Mouse (Mus musculus) heart, adult 8-10 months (tissue): ENCODE measurements around the gene BC030867. TPM values are rescaled to one million over a fixed set of nuclear protein-coding genes. Genes with fewer than 3 reads are reported as not detected.
"Not testable (repeated sequence)": the region's sequence is repeated elsewhere in the genome, so short reads cannot be mapped to it uniquely, and the experiment has no call there.

ENCODE experiments used
- DNase-seq: peaks from one replicate; pipeline ENCODE4 v3.0.0; 2022; ENCODE audit warnings: low spot score
- total RNA-seq, 4 experiments: library from RNA; stranded (reverse); gene quantifications; 2 replicates each; pipeline ENCODE4 v1.2.4; 2022

The BC030867 gene
- total RNA-seq, 4 experiments from 2014 or later: 0.12 to 0.23 (median 0.18) TPM

DNA sequence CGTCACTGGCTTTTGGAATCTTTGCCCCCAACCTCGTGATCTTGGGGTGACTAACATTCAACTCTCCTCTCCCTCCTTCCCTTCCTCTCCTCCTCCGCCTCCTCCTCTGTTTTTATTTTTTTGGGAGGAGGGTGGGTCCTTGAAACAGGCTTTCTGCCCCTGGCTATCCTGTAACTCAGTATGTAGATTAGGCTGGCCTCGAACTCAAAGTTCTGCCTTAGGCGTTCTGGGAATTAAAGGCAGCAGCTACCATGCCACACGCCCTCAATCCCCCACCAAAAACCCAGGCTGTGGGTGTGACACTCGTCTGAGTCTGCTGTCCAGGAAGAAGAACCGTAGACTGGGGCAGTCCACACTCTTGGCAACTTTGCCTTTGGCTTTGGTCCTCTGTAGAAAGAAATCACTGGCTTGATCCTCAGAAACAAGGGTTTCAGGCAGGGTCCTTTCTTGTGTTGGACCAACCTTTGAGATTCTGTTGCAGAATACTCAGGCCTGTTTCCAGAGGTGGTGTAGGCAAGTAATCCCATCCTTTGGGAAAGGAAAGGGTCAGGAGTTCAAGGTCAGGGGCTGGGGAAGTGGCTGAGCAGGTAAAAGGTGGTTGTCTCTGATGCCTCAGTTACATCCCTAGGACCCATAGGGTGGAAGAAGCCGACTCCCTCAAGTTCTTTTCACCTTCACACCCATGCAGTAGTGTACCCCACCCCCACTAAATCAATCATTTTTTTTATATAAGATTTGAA is 839 bp downstream of the BC030867 start:
- no peak for DNase-seq

DNA sequence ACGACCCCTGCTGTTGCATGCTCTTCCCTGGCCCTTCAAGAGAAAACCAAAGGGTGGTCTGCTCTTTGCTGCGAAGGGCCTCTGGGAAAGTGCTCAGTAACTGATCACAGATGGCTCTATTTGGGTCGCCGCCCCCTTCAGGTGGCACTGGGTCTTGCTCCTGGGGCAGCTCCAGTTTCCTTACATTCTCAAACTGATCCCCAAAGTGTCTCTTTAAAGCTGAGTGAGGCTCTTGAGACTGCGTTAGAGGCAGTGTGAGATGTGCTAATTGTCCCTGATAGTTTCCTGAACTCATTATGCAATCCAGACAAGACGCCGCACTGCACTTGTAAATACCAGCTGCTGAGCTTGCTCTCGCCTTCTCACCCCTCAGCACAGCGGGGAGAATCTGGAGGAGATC is 8.8 kb downstream of the BC030867 start:
- no peak for DNase-seq

DNA sequence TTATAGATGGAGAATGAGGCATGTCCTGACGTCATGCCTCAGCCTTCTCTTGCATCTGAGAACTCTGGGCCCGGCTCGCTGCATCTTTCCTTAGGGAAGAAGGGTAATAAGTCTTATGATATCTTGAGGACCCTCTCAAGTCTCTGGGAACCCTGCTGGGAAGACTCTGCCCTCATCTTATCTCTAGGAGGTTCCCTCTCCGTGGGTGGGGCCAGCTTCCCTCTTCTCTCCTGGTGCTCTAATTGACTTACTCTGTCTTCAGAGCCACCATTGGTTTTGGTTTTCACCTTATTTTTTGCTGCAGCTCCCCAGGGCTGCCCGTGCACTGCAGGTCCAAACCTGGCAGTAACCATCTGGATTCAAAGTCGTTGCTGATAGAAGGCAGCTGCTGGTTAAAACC is 9.4 kb downstream of the BC030867 start:
- no peak for DNase-seq

- no peak for DNase-seq
These were observed 9.8 kb downstream of the BC030867 start for GRCm38 (mm10) chr11:102258521-102258920.

DNA sequence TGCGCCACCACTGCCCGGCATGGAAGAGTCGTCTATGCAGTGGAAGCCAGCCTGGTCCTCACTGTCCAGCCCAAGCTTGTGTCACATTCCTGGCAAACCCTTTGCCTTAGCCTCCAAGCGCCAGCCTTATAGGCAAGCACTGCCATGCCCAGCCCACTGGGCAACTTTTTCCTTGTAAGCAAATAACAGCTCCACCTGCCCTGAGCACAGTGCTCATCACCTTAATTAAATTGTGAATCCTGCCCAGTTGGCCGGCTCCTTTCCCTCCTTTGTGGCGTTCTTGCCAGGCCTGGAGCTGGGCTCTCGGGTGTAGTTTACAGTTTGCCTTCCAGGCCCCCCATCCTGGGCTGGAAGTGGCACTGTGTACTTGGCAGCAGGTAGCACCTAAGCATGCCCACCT is 14.5 kb downstream of the BC030867 start:
- no peak for DNase-seq

GRCm38 (mm10) chr11:102265816-102266215 is 17.1 kb downstream of the BC030867 start:
- DNase-seq: no peak

- no peak for DNase-seq
These were observed 18.1 kb downstream of the BC030867 start for GRCm38 (mm10) chr11:102266631-102267355.

DNA sequence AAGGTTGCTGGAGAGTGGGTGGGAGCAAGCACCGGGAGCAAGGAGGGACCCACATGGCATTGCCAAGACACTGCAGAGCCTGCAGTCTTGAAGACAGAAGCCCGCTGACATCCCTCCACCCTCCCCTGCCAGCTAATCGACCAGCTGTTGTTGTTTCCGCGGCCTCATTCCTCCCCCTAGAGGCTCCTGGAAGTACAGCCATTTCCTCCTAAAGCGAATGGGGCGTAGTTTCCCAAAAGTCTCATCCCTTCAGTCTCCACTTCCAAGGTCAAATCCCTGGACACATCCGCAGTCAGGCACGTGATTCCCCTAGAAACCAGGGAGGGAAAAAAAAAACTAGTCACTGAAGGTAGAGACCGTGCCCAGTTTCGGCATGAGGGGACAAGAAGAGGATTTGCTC is 18.8 kb downstream of the BC030867 start:
- peak; percentile 78 for DNase-seq

GRCm38 (mm10) chr11:102268520-102269244 is 20.0 kb downstream of the BC030867 start, which contains the start of gene Asb16:
TSS of gene Asb16 (plus strand) at chr11:102268743.
- DNase-seq: no peak

- no peak for DNase-seq
These were observed 27.8 kb downstream of the BC030867 start for GRCm38 (mm10) chr11:102276411-102276915.

GRCm38 (mm10) chr11:102277754-102278153 is 29.1 kb downstream of the BC030867 start:
- DNase-seq: no peak

DNA sequence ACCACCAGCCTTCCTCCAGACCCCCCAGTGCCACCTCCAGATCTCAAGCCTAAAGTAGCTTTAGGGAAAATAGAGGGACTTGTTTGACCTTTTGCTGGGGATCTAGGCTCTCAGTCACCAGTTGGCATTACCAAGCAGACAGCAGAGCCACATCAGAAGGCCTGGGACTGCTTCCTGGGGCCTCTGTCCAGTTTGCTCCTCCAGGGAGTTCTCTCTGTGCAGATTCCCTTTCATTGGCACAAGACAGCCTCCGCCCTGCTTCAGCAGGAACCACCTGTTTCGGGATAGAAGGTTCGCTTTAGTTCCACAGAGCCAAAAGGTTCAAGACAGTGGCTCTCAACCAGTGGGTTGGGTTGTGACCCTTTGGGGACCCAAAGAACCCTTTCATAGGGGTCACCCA is 30.9 kb downstream of the BC030867 start:
- no peak for DNase-seq

- not testable (repeated sequence) for DNase-seq
These were observed 31.6 kb downstream of the BC030867 start for GRCm38 (mm10) chr11:102280267-102280666.

GRCm38 (mm10) chr11:102283922-102284321 is 35.2 kb downstream of the BC030867 start:
- no peak for DNase-seq

GRCm38 (mm10) chr11:102284501-102285094 is 35.9 kb downstream of the BC030867 start, which contains the start of gene Tmub2:
TSS of gene Tmub2 (plus strand) at chr11:102284931.
- peak; percentile 96 for DNase-seq

DNA sequence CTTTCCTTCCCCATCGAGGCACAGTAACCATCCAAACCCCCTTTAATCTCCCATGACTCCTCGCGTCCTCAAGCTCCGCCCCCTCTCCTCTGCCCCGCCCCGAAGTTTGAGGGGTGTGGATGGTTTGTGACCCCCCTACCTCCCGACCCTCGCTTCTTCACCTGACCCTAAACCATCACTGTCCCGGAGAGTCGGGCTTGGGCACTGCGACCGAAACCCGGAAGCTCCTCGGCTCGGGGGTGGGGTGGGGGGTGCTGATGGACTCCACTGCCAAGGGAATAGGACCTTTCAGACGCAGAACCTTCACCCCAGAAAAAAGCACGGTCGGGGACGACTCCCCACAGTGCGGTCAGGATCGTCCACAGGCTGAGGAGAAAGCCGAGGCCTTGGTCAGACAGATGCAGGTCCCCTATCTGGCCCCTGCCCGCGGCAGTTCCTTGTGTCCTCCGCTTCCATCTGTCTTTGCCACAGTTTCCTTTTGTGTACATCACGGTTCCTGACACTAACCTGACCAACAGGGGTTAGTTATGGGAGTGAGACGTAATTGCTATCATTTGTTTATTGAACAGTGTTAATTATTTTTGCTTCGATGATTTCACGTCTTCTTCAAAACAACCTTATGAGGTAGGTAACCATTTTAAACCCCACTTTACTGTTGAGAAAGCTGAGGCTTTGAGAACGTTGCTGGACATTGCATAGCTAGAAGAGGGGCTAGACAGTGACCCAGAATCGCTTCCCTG is 36.6 kb downstream of the BC030867 start:
- no peak for DNase-seq

- DNase-seq: no peak
These were observed 38.8 kb downstream of the BC030867 start for GRCm38 (mm10) chr11:102287485-102287884.

GRCm38 (mm10) chr11:102288027-102288804 is 39.5 kb downstream of the BC030867 start:
- no peak for DNase-seq

DNA sequence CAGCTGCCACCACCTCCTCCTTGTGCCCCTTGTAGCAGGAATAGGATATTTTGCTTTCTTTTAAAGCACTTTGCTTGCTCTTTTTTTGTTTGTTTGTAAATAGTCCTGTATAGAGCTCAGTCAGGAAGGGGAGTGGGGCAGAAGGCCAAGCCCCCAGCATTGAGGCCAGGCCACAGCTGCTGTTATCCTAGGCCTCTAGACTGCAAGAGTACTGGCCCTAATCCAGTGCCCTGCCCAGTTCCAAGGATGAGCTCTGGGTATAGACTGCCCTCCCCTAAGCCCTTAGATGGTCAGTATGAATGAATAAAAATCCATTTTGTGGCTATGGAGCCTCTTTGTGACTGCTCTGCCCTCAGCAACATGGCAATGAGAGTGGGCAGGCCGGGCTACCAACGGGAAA is 40.2 kb downstream of the BC030867 start:
- DNase-seq: no peak

- no peak for DNase-seq
These were observed 40.9 kb downstream of the BC030867 start for GRCm38 (mm10) chr11:102289511-102290100.
